Mouse (Mus musculus) ES-Bruce4 (cell line): ENCODE results near the gene Csnk2a1.

ENCODE experiments used
- CTCF ChIP-seq: IDR thresholded peaks from one replicate; pipeline ENCODE4 v1.8.1; 2011; ENCODE audit warnings: low read depth, low read length
- POLR2A ChIP-seq: IDR thresholded peaks from one replicate; pipeline ENCODE4 v1.8.1; 2011; ENCODE audit warnings: low read length; ENCODE audit not compliant: insufficient read depth

GRCm38 (mm10) chr2:152293179-152293726 is 66.6 kb downstream of the Csnk2a1 start:
- TF ChIP-seq POLR2A (no peak), CTCF (no peak)
